Mouse (Mus musculus): ENCODE data around the gene Fam117a.

GRCm38 (mm10) chr11:95409450-95410112 lies 72.8 kb downstream of the Fam117a start:
- TF ChIP-seq CTCF (IDR thresholded peaks at IDR 0.05; ENCODE audit: low read depth), result no peak
- TF ChIP-seq EP300 (IDR thresholded peaks at IDR 0.05; ENCODE audit: low read depth), result no peak
